Mouse (Mus musculus) left cerebral cortex, postnatal 36 days (tissue): ENCODE results near the gene Aebp1. TPM values are rescaled to one million over a fixed set of nuclear protein-coding genes. Genes with fewer than 3 reads are reported as not detected.

ENCODE experiments used
- DNase-seq, 2 experiments: peaks; one replicate each; pipeline ENCODE4 v3.0.0; 2021 to 2022; ENCODE audit warnings: low spot score in 2 of 2, mixed read lengths in 1 of 2
- intact Hi-C: fragments of 180-260 bp; cut with DNase I; formaldehyde crosslinking; loops from one replicate; pipeline ENCODE4 v1.15.1; 2025
- total RNA-seq, 2 experiments: library from RNA; stranded (reverse); gene quantifications; 2 replicates each; pipeline ENCODE4 v1.2.3; 2021

Gene Aebp1
- total RNA-seq, 2 experiments from 2014 or later: 12.4 to 19.1 TPM

GRCm38 (mm10) chr11:5852314-5852713, 9.4 kb upstream of the Aebp1 start:
- intact Hi-C loops: no loop called here
- DNase-seq: no peak

DNA sequence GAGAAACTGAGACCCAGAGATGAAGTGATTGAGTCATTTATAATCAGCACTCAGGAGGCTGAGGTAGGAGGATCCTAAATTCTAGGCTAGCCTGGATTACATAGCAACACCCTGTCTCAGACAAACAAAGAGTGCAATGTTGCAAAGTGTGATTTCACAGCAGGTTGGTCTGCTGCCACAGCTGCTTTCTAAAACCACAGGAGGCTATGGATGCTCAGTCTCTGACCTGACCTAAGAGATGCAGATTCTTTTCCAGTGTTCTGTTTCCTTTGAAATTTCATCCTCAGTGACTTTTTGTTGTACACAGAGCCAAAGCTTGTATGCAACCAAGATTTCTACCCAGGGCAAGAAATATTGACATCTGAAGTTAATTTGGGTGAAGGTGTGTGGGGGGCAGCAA, 6.3 kb upstream of the Aebp1 start:
- intact Hi-C loops: no loop called here
- no peak for DNase-seq

- intact Hi-C loops: no loop called here
- peak; percentile 24 to 38 for DNase-seq
Observed at GRCm38 (mm10) chr11:5855902-5856301, 5.8 kb upstream of the Aebp1 start.

- intact Hi-C loops: no loop called here
- no peak for DNase-seq
Observed at GRCm38 (mm10) chr11:5856479-5857130, 5.1 kb upstream of the Aebp1 start.

DNA sequence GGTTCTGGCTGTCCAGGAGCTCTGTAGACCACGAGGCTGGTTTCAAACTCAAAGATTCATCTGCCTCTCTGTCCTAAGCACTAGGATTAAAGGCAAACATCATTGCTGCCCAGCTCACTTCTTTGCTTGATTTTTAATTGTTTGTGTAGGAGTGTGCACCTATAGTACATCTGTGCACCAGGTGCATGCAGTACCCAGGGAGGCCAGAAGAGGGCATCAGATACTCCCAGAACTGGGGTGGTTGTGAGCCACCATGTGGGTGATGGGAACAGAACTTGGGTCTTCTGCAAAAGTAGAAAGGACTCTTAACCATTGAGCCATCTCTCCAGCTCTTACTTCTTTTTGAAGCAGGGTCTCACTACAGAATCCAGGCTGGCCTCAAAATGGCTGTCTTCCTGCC, 3.0 kb upstream of the Aebp1 start:
- intact Hi-C loops: no loop called here
- no peak for DNase-seq

GRCm38 (mm10) chr11:5859883-5860550, 1.7 kb upstream of the Aebp1 start:
- no peak for DNase-seq
- intact Hi-C loops: no loop called here

DNA sequence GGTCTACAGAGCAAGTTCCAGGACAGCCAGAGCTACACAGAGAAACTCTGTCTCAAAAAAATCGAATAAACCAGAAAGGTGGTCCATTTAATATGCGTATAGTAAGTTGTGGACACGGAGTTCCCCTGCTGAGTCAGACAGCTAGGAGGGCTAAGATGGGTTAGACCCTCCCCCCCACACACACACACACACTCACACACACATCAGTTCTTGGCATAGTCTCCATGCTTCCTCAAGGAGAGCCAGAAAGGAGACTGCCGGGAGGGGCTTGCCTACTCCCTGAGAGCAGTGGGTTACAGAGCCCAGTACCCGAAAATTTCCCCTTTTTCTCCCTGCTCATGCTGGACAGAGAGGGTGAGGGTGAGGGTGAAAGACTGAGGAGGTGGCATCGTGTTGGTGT, 1.1 kb upstream of the Aebp1 start:
- DNase-seq: no peak
- intact Hi-C loops: no loop called here

DNA sequence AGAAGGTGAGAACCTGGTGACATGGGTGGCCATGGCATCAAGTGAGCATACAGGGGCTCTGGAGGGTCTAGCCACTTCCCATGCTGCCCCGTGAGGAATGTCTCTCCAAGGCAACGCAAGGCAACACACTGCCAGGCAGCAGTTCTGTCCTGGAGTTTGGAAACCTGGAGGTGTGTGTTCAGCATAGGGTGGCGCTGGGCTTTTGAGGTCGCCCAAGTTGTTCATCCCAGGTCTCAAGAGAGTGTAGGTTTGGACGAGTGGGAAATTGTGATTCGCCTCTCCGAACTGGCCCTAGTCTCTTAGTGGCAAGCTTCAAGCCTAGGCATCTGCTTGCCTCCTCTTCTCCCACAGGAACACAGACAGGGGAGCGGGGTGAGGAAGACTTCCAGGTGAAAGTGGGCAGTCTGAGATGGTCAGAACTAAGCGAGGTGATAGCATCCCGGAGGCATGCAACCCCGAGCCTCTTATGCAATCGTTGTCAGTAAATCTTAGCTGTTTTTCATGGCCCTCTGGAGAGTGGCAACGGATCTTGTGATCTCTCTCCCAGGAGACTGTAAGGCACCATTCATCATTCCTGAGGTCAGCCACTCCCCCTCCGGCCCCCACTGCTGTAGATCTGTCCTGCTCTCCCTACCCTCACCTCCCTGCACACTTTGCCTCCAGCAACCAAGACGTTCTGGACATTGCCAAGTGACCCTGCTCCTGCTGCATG, 803 bp downstream of the Aebp1 start:
- DNase-seq: no peak
- intact Hi-C loops: no loop called here

GRCm38 (mm10) chr11:5867196-5867595, 5.4 kb downstream of the Aebp1 start:
- intact Hi-C loops: no loop called here
- no peak for DNase-seq

- DNase-seq: no peak
- intact Hi-C loops: no loop called here
Observed at GRCm38 (mm10) chr11:5868324-5868723, 6.6 kb downstream of the Aebp1 start.

DNA sequence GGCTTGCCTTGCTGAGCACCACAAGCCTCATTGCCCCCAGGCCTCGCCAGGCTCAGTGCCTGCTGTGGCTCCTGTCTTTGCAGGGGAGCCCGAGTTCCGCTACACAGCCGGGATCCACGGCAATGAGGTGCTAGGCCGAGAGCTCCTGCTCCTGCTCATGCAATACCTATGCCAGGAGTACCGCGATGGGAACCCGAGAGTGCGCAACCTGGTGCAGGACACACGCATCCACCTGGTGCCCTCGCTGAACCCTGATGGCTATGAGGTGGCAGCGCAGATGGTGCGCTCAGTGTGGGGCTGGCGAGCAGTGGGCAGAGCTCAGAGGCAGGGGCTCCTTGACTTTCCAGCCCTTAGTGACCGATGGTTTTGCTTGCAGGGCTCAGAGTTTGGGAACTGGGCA, 7.6 kb downstream of the Aebp1 start:
- intact Hi-C loops: no loop called here
- no peak for DNase-seq

GRCm38 (mm10) chr11:5870069-5870468, 8.3 kb downstream of the Aebp1 start:
- DNase-seq: no peak
- intact Hi-C loops: no loop called here

- intact Hi-C loops: no loop called here
- no peak for DNase-seq
Observed at GRCm38 (mm10) chr11:5872707-5873106, 11.0 kb downstream of the Aebp1 start.

GRCm38 (mm10) chr11:5873192-5873591, 11.4 kb downstream of the Aebp1 start:
- DNase-seq: no peak
- intact Hi-C loops: no loop called here

GRCm38 (mm10) chr11:5877421-5877820, 15.7 kb downstream of the Aebp1 start:
- DNase-seq: no peak
- intact Hi-C loops: loop anchor here (5.0 kb wide), 2 partner anchors 40 to 90 kb away; partner anchors contain the start of genes Dbnl and Polm

GRCm38 (mm10) chr11:5877921-5878526, 16.3 kb downstream of the Aebp1 start, which contains the start of gene Pold2:
TSS of gene Pold2 (minus strand) at chr11:5878292.
- intact Hi-C loops: loop anchor here (2.0 to 5.0 kb wide), 3 partner anchors 41 to 91 kb away; partner anchors contain the start of genes Dbnl, Polm and Ykt6
- DNase-seq: peak; percentile 97 to 98

GRCm38 (mm10) chr11:5878661-5879060, 16.9 kb downstream of the Aebp1 start:
- no peak for DNase-seq
- intact Hi-C loops: loop anchor here (2.0 to 5.0 kb wide), 3 partner anchors 41 to 91 kb away; partner anchors contain the start of genes Dbnl, Polm and Ykt6

- DNase-seq: no peak
- intact Hi-C loops: loop anchor here (2.0 to 5.0 kb wide), 3 partner anchors 43 to 93 kb away; partner anchors contain the start of genes Dbnl, Polm and Ykt6
Observed at GRCm38 (mm10) chr11:5879905-5880304, 18.2 kb downstream of the Aebp1 start.

GRCm38 (mm10) chr11:5882518-5882917, 20.8 kb downstream of the Aebp1 start:
- DNase-seq: no peak
- intact Hi-C loops: no loop called here

GRCm38 (mm10) chr11:5886187-5886586, 24.4 kb downstream of the Aebp1 start:
- intact Hi-C loops: no loop called here

More at GRCm38 (mm10) chr11:5886187-5886586, 24.4 kb downstream of the Aebp1 start:
- peak; percentile 26 to 50 for DNase-seq
